Mouse (Mus musculus): Measurements from ENCODE around the gene Ccdc189.

Ccdc189 gene

GRCm38 (mm10) chr7:127591108-127591507 lies 2.7 kb upstream of the Ccdc189 start:
- no peak for DNase-seq

GRCm38 (mm10) chr7:127589637-127590036 lies 1.2 kb upstream of the Ccdc189 start:
- no peak for DNase-seq

- no peak for DNase-seq
Observed at GRCm38 (mm10) chr7:127588901-127589300, 506 bp upstream of the Ccdc189 start.

- no peak for DNase-seq
Observed at GRCm38 (mm10) chr7:127587196-127587595, 1.2 kb downstream of the Ccdc189 start.

- no peak for DNase-seq
Observed at GRCm38 (mm10) chr7:127586149-127586548, 2.2 kb downstream of the Ccdc189 start.

GRCm38 (mm10) chr7:127585031-127585430 lies 3.4 kb downstream of the Ccdc189 start:
- no peak for DNase-seq

GRCm38 (mm10) chr7:127583260-127583659 lies 5.1 kb downstream of the Ccdc189 start:
- DNase-seq = no peak

GRCm38 (mm10) chr7:127574115-127574514 lies 14.3 kb downstream of the Ccdc189 start:
- DNase-seq = no peak

- no peak for DNase-seq
Observed at GRCm38 (mm10) chr7:127573503-127574008, 14.8 kb downstream of the Ccdc189 start.

- DNase-seq = peak; percentile 93
Observed at GRCm38 (mm10) chr7:127572895-127573471, 15.4 kb downstream of the Ccdc189 start, which contains the start of gene Phkg2. Phkg2 (plus strand) TSS chr7:127573340.

- peak; percentile 48 for DNase-seq
Observed at GRCm38 (mm10) chr7:127564381-127565150, 23.8 kb downstream of the Ccdc189 start.

GRCm38 (mm10) chr7:127561340-127561858 lies 27.0 kb downstream of the Ccdc189 start, which contains the start of gene Tmem265:
Tmem265 (plus strand) TSS chr7:127561390.
- peak; percentile 37 for DNase-seq

GRCm38 (mm10) chr7:127560580-127560979 lies 27.8 kb downstream of the Ccdc189 start:
- DNase-seq = no peak

- no peak for DNase-seq
Observed at GRCm38 (mm10) chr7:127551558-127551957, 36.8 kb downstream of the Ccdc189 start.

- no peak for DNase-seq
Observed at GRCm38 (mm10) chr7:127549116-127549835, 39.1 kb downstream of the Ccdc189 start.

- DNase-seq = no peak
Observed at GRCm38 (mm10) chr7:127541671-127542070, 46.7 kb downstream of the Ccdc189 start.
